Mouse (Mus musculus): ENCODE data around the gene Rfx8. TPM values are rescaled to one million over a fixed set of nuclear protein-coding genes. Genes with fewer than 3 reads are reported as not detected.

The Rfx8 gene
- total and polyA plus RNA-seq, 3 experiments: not detected

DNA sequence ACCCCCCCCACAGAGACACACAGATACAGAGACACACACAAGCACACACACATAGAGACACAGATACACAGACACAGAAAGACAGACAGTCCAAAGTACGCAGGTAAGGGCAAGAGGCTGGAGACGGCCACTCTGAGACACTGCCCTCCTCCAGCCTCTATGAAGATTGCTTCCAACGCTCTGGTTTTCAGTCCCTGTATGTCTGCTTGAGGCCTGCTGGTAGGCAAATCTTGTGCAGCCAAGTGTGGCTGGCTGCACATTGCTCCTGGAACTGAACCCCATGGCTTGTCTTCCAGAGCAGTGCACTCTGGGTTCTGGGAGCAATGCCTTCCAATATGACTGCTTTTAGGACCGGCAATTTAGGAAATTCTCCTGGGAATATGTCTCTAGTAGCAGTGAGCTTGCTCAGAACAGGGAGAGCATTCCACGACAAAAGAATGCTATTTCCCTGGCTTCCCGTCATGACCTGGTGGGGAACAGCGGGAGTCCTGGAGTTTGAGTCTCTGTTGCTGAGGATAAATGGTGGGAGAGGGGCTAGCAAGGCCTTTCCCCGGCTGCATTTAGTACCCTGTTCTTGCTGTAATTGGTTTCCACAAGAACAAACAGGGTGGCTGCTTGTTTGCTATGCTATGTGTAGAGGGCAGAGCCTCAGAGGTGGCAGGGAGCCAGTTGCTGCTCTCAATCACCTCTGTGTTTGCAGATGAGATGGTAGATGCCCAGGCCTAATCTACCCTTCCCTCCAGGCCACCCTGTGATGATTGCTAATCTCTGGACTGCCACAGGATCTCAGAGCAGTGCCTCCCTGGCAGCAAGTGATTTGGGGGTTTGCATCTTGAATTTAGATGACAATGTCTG lies 74.7 kb downstream of the Rfx8 start:
- no peak for DNase-seq (ENCODE audit: low read depth, low spot score)
- no peak overlapping the region for H3K4me3 ChIP-seq (ENCODE audit: control insufficient read depth in 1 of 2, insufficient read depth in 1 of 2, low read depth in 2 of 2, low read length in 2 of 2)
- H3K27me3 ChIP-seq (ENCODE audit: control insufficient read depth in 1 of 2, insufficient read depth in 2 of 2, low read length in 2 of 2): peaks cover 0 to 1% of the 10 kb centered on the region in 2 experiments; a peak in 3 of 4 replicates
- TF ChIP-seq NRF1 (IDR thresholded peaks at IDR 0.05; ENCODE audit: insufficient read depth, low read depth, low read length, poor library complexity, severe bottlenecking): no peak
- no peak for TF ChIP-seq HCFC1 (IDR thresholded peaks at IDR 0.05; ENCODE audit: low read depth, low read length)
- TF ChIP-seq TBP (IDR thresholded peaks at IDR 0.05; ENCODE audit: low read depth, low read length): no peak
- TF ChIP-seq BHLHE40 (IDR thresholded peaks at IDR 0.05; ENCODE audit: borderline replicate concordance, low read depth, low read length): no peak
- TF ChIP-seq ZNF384 (IDR thresholded peaks at IDR 0.05; ENCODE audit: low read depth, low read length): no peak
- TF ChIP-seq SIN3A (IDR thresholded peaks at IDR 0.05; ENCODE audit: low read length): no peak
- TF ChIP-seq USF2 (IDR thresholded peaks at IDR 0.05; ENCODE audit: borderline replicate concordance in 1 of 2, insufficient read depth in 1 of 2, low read depth in 1 of 2, low read length in 2 of 2): no peak
- TF ChIP-seq GABPA (IDR thresholded peaks at IDR 0.05; ENCODE audit: low read depth, low read length): no peak
- TF ChIP-seq ZMIZ1 (IDR thresholded peaks at IDR 0.05; ENCODE audit: low read depth, low read length): no peak
- TF ChIP-seq ZKSCAN1 (IDR thresholded peaks at IDR 0.05; ENCODE audit: low read depth, low read length): no peak
- no peak for TF ChIP-seq MXI1 (IDR thresholded peaks at IDR 0.05; ENCODE audit: low read depth, low read length)
- no peaks in the 10 kb centered on the region for H3K4me1 ChIP-seq (ENCODE audit: control insufficient read depth in 1 of 2, insufficient read depth in 2 of 2, low read length in 2 of 2)
- no peak overlapping the region for H3K27ac ChIP-seq (ENCODE audit: control insufficient read depth, low read depth, low read length)
- H3K36me3 ChIP-seq (ENCODE audit: control insufficient read depth in 1 of 2, insufficient read depth in 2 of 2, low read length in 2 of 2): no peaks in the 10 kb centered on the region
- H3K9ac ChIP-seq (ENCODE audit: control insufficient read depth, low read depth, low read length, poor library complexity, severe bottlenecking): no peak overlapping the region
- no peaks in the 10 kb centered on the region for H3K9me3 ChIP-seq (replicated peaks; ENCODE audit: insufficient read depth, low read length)
- no peaks in the 10 kb centered on the region for H3K79me2 ChIP-seq (ENCODE audit: control insufficient read depth, insufficient read depth, low read length, poor library complexity)

GRCm38 (mm10) chr1:39644333-39644732 lies 76.5 kb downstream of the Rfx8 start:
- Histone ChIP-seq H3K36me3 (ENCODE audit: control insufficient read depth in 1 of 2, insufficient read depth in 2 of 2, low read length in 2 of 2) (no peaks in the 10 kb centered on the region), H3K27me3 (ENCODE audit: control insufficient read depth in 1 of 2, insufficient read depth in 2 of 2, low read length in 2 of 2) (peaks cover 0 to 1% of the 10 kb centered on the region in 2 experiments; a peak in 3 of 4 replicates), H3K4me1 (ENCODE audit: control insufficient read depth in 1 of 2, insufficient read depth in 2 of 2, low read length in 2 of 2) (no peaks in the 10 kb centered on the region), H3K9ac (ENCODE audit: control insufficient read depth, low read depth, low read length, poor library complexity, severe bottlenecking) (no peak overlapping the region), H3K4me3 (ENCODE audit: control insufficient read depth in 1 of 2, insufficient read depth in 1 of 2, low read depth in 2 of 2, low read length in 2 of 2) (no peak overlapping the region), H3K79me2 (ENCODE audit: control insufficient read depth, insufficient read depth, low read length, poor library complexity) (no peaks in the 10 kb centered on the region), H3K9me3 (replicated peaks; ENCODE audit: insufficient read depth, low read length) (no peaks in the 10 kb centered on the region), H3K27ac (ENCODE audit: control insufficient read depth, low read depth, low read length) (no peak overlapping the region)
- no peak for TF ChIP-seq ZC3H11A (IDR thresholded peaks at IDR 0.05; ENCODE audit: low read depth, low read length)
- TF ChIP-seq MYC (IDR thresholded peaks at IDR 0.05; ENCODE audit: low read depth, low read length): no peak
- TF ChIP-seq NRF1 (IDR thresholded peaks at IDR 0.05; ENCODE audit: insufficient read depth, low read depth, low read length, poor library complexity, severe bottlenecking): no peak
- TF ChIP-seq HCFC1 (IDR thresholded peaks at IDR 0.05; ENCODE audit: low read depth, low read length): no peak
- no peak for TF ChIP-seq MYB (IDR thresholded peaks at IDR 0.05; ENCODE audit: low read depth, low read length)
- no peak for TF ChIP-seq MAFK (IDR thresholded peaks at IDR 0.05; ENCODE audit: borderline replicate concordance, low read depth, low read length)
- no peak for TF ChIP-seq GATA1 (IDR thresholded peaks at IDR 0.05; ENCODE audit: low read depth, low read length)
- no peak for TF ChIP-seq RCOR1 (IDR thresholded peaks at IDR 0.05; ENCODE audit: low read depth, low read length)
- no peak for TF ChIP-seq E2F4 (IDR thresholded peaks at IDR 0.05; ENCODE audit: borderline replicate concordance, low read depth, low read length)
- TF ChIP-seq ELF1 (IDR thresholded peaks at IDR 0.05; ENCODE audit: low read depth, low read length): no peak
- TF ChIP-seq CHD2 (IDR thresholded peaks at IDR 0.05; ENCODE audit: low read length): no peak
- TF ChIP-seq UBTF (IDR thresholded peaks at IDR 0.05; ENCODE audit: borderline replicate concordance, insufficient read depth, low read depth, low read length): no peak
- no peak for TF ChIP-seq CHD1 (IDR thresholded peaks at IDR 0.05; ENCODE audit: low read depth, low read length)
- TF ChIP-seq GABPA (IDR thresholded peaks at IDR 0.05; ENCODE audit: low read depth, low read length): no peak
- no peak for TF ChIP-seq POLR2AphosphoS5 (IDR thresholded peaks at IDR 0.05; ENCODE audit: borderline replicate concordance, low read depth, low read length)
- no peak for DNase-seq (ENCODE audit: low read depth, low spot score)
